Mouse (Mus musculus) inflammation-experienced regulatory T-cells, adult 6 months (primary cell): ENCODE data around the gene Gm5286. TPM values are rescaled to one million over a fixed set of nuclear protein-coding genes. Genes with fewer than 3 reads are reported as not detected.
"Not testable (repeated sequence)": the region's sequence is repeated elsewhere in the genome, so short reads cannot be mapped to it uniquely, and the experiment has no call there.

Source experiments
- ATAC-seq: one replicate; pipeline ENCODE4 v1.8.0; 2017
- polyA plus RNA-seq, 3 experiments: library from polyadenylated mRNA; unstranded; fragments of 100-300 nt; shearing (Covaris generic); gene quantifications; one replicate each; pipeline ENCODE4 v1.2.1; 2017

The Gm5286 gene
- not detected for polyA plus RNA-seq

GRCm38 (mm10) chr3:94196414-94196813 lies at the start of gene Gm5286:
Gene Gm5286, plus strand, starts transcription at chr3:94196714.
- not testable (repeated sequence) for ATAC-seq

GRCm38 (mm10) chr3:94167351-94167750 lies 29.2 kb upstream of the Gm5286 start:
- not testable (repeated sequence) for ATAC-seq

- ATAC-seq, result not testable (repeated sequence)
Measured at GRCm38 (mm10) chr3:94178093-94178492, 18.4 kb upstream of the Gm5286 start, which contains the start of gene Gm10696. Gene Gm10696, minus strand, starts transcription at chr3:94178193.

Other genes starting within 250 kb of the Gm5286 start
- not detected for gene Tdpoz5, start 235.4 kb upstream of the Gm5286 start, polyA plus RNA-seq
- gene Gm9125, start 141.8 kb upstream of the Gm5286 start, polyA plus RNA-seq, result not detected
- gene Gm10697, start 124.1 kb upstream of the Gm5286 start, polyA plus RNA-seq, result not detected
- not detected for gene Gm10696, start 18.5 kb upstream of the Gm5286 start, polyA plus RNA-seq
- gene Gm4778, start 67.3 kb downstream of the Gm5286 start, polyA plus RNA-seq, result not detected
- gene Them4, start 113.4 kb downstream of the Gm5286 start, polyA plus RNA-seq, result 10 to 100 TPM in 1 of 3 experiments, 1 to 10 TPM in 2; 7.0 to 10.7 (median 9.0) TPM
- gene Them5, start 145.4 kb downstream of the Gm5286 start, polyA plus RNA-seq, result not detected
- not detected for gene C2cd4d, start 165.7 kb downstream of the Gm5286 start, polyA plus RNA-seq
- 10 to 100 TPM in 2 of 3 experiments, 1 to 10 TPM in 1; 5.4 to 13.2 (median 13.1) TPM for gene Rorc, start 176.1 kb downstream of the Gm5286 start, polyA plus RNA-seq
- 1 to 10 TPM in 2 of 3 experiments, under 1 TPM in 1; 0.45 to 2.3 (median 1.5) TPM for gene Lingo4, start 201.8 kb downstream of the Gm5286 start, polyA plus RNA-seq
- 10 to 100 TPM in 1 of 3 experiments, 1 to 10 TPM in 2; 4.8 to 11.2 (median 7.8) TPM for gene Tdrkh, start 216.6 kb downstream of the Gm5286 start, polyA plus RNA-seq
- gene Mrpl9, start 246.6 kb downstream of the Gm5286 start, polyA plus RNA-seq, result 10 to 100 TPM; 45.9 to 67.0 (median 66.8) TPM
- 1 to 10 TPM in 2 of 3 experiments, under 1 TPM in 1; 0.75 to 1.2 (median 1.0) TPM for gene Oaz3, start 247.2 kb downstream of the Gm5286 start, polyA plus RNA-seq